12 mouse cellular contexts compared by ENCODE assay signal in the genomic region with DNA sequence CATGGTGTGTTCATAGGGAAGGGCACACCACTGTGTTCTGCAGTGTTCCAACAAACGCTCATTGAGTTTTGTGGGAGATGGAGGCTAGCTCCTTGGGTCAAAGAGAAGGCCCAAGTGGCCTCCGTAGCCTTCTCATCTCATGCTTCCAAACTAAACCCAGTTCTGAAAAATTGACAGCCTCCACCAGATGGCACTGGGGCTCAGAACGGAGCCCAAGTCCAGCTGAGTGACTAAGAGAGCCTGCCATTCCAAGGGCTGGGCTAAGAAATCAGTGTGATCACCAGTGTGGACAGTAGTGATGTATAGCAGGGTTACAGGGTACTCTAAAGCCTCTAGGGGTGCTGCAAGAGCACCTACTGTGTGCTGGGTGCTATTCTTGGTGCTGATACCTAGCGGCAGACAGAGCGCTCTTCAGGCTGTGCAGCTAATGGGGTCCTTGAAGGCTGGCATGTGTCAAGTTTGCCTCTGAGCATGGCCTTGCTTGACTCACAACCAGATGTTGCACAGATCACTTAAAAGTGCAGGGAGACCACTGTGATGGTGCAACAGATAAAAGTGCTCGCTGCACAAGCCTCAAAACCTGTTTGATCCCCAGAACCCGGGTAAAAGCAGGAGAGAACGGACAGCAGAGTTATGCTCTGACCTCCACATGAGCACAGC. TPM values are rescaled to one million over a fixed set of nuclear protein-coding genes. Genes with fewer than 3 reads are reported as not detected.
A peak's percentile ranks its signal among the peaks of the same experiment; 100 is the strongest.
DNase-seq lines count a peak whose midpoint lies in the region; ATAC-seq and TF ChIP-seq lines count a peak whose summit lies in the region.
"Had no signal": no experiment of that assay in that cellular context is flagged by ENCODE, and none has a peak within 500 bp of the region (broad histone marks: within the 10 kb centered on the region; RNA-seq: fewer than 3 reads in every experiment).

No protein-coding gene starts in this region.

- H3K27ac ChIP-seq in forebrain, embryonic 12.5 days = 0 out of 2 replicates have a peak overlapping the region, but pooled peaks have one; percentile 5
- no peak overlapping the region for H3K27ac ChIP-seq in forebrain, embryonic 14.5 days (ENCODE audit: low read depth, low read length)
- H3K27ac ChIP-seq in liver, postnatal 0 days (ENCODE audit: low read depth) = no peak overlapping the region
- H3K27ac ChIP-seq in liver, embryonic 12.5 days = no peak overlapping the region
- no peak overlapping the region for H3K27ac ChIP-seq in forebrain, embryonic 16.5 days (ENCODE audit: low read length)
- H3K27ac ChIP-seq: liver, embryonic 15.5 days had no signal

- WGBS in forebrain, embryonic 12.5 days = 82% methylated on average over 8 of the region's 8 CpGs
- WGBS in forebrain, embryonic 14.5 days = 86% methylated on average over 8 of the region's 8 CpGs
- WGBS in liver, postnatal 0 days (ENCODE audit: insufficient replicate concordance) = 78% methylated on average over 8 of the region's 8 CpGs
- WGBS in liver, embryonic 12.5 days (ENCODE audit: insufficient replicate concordance) = 66% methylated on average over 8 of the region's 8 CpGs
- 78% methylated on average over 8 of the region's 8 CpGs for WGBS in forebrain, embryonic 16.5 days

- no peaks in the 10 kb centered on the region for H3K27me3 ChIP-seq in forebrain, embryonic 12.5 days
- no peaks in the 10 kb centered on the region for H3K27me3 ChIP-seq in forebrain, embryonic 14.5 days (replicated peaks; ENCODE audit: control insufficient read depth, insufficient read depth, low read length)
- no peaks in the 10 kb centered on the region for H3K27me3 ChIP-seq in liver, postnatal 0 days (ENCODE audit: insufficient read depth, low read length)
- H3K27me3 ChIP-seq in liver, embryonic 12.5 days (replicated peaks) = 0 out of 2 replicates have a peak, but pooled peaks cover 2% of the 10 kb centered on the region
- no peaks in the 10 kb centered on the region for H3K27me3 ChIP-seq in forebrain, embryonic 16.5 days (replicated peaks; ENCODE audit: control insufficient read depth, insufficient read depth, low read length)

- no peak overlapping the region for H3K9ac ChIP-seq in forebrain, embryonic 12.5 days
- no peak overlapping the region for H3K9ac ChIP-seq in forebrain, embryonic 14.5 days (ENCODE audit: low read length)
- H3K9ac ChIP-seq in liver, postnatal 0 days (replicated peaks) = no peak overlapping the region
- no peak overlapping the region for H3K9ac ChIP-seq in liver, embryonic 12.5 days
- no peak overlapping the region for H3K9ac ChIP-seq in forebrain, embryonic 16.5 days (replicated peaks; ENCODE audit: low read depth, low read length)
- H3K9ac ChIP-seq: liver, embryonic 15.5 days had no signal

- H3K36me3 ChIP-seq in forebrain, embryonic 12.5 days (replicated peaks) = peaks cover 73% of the 10 kb centered on the region
- H3K36me3 ChIP-seq in forebrain, embryonic 14.5 days (ENCODE audit: control insufficient read depth, insufficient read depth, low read length) = peaks cover 38% of the 10 kb centered on the region
- H3K36me3 ChIP-seq in liver, postnatal 0 days (replicated peaks; ENCODE audit: insufficient read depth, low read length) = no peaks in the 10 kb centered on the region
- no peaks in the 10 kb centered on the region for H3K36me3 ChIP-seq in liver, embryonic 12.5 days
- H3K36me3 ChIP-seq in forebrain, embryonic 16.5 days (ENCODE audit: control insufficient read depth, insufficient read depth) = no peaks in the 10 kb centered on the region
- H3K36me3 ChIP-seq: liver, embryonic 15.5 days had no signal

- H3K4me2 ChIP-seq in forebrain, embryonic 12.5 days = no peak overlapping the region
- no peak overlapping the region for H3K4me2 ChIP-seq in forebrain, embryonic 14.5 days (ENCODE audit: low read length)
- no peak overlapping the region for H3K4me2 ChIP-seq in liver, postnatal 0 days (ENCODE audit: low read depth, low read length)
- H3K4me2 ChIP-seq in liver, embryonic 12.5 days = no peak overlapping the region
- no peak overlapping the region for H3K4me2 ChIP-seq in forebrain, embryonic 16.5 days (ENCODE audit: low read length)
- H3K4me2 ChIP-seq: liver, embryonic 15.5 days had no signal

- H3K9me3 ChIP-seq in forebrain, embryonic 12.5 days = no peaks in the 10 kb centered on the region
- H3K9me3 ChIP-seq in forebrain, embryonic 14.5 days (replicated peaks; ENCODE audit: control insufficient read depth, low read length) = no peaks in the 10 kb centered on the region
- H3K9me3 ChIP-seq in liver, postnatal 0 days (ENCODE audit: low read length) = no peaks in the 10 kb centered on the region
- H3K9me3 ChIP-seq in liver, embryonic 12.5 days (replicated peaks) = no peaks in the 10 kb centered on the region
- H3K9me3 ChIP-seq in forebrain, embryonic 16.5 days (ENCODE audit: control insufficient read depth, low read length) = no peaks in the 10 kb centered on the region
- H3K9me3 ChIP-seq: liver, embryonic 15.5 days had no signal

- no peak overlapping the region for H3K4me3 ChIP-seq in forebrain, embryonic 12.5 days (replicated peaks)
- no peak overlapping the region for H3K4me3 ChIP-seq in forebrain, embryonic 14.5 days (ENCODE audit: low read depth, low read length)
- no peak overlapping the region for H3K4me3 ChIP-seq in liver, postnatal 0 days (ENCODE audit: low read depth, low read length)
- no peak overlapping the region for H3K4me3 ChIP-seq in liver, embryonic 12.5 days
- no peak overlapping the region for H3K4me3 ChIP-seq in forebrain, embryonic 16.5 days (replicated peaks; ENCODE audit: low read length)
- H3K4me3 ChIP-seq: erythroblast, embryonic 14.5 days; liver, embryonic 15.5 days; myocyte had no signal

- 0 out of 2 replicates have a peak, but pooled peaks have one; percentile 13 for TF ChIP-seq CTCF in liver, postnatal 0 days (IDR thresholded peaks at IDR 0.05; ENCODE audit: low read depth)

- peaks cover 57% of the 10 kb centered on the region for H3K4me1 ChIP-seq in forebrain, embryonic 12.5 days
- H3K4me1 ChIP-seq in forebrain, embryonic 14.5 days (ENCODE audit: control insufficient read depth, insufficient read depth, low read length) = peaks cover 37% of the 10 kb centered on the region
- H3K4me1 ChIP-seq in liver, postnatal 0 days (ENCODE audit: insufficient read depth) = no peaks in the 10 kb centered on the region
- no peaks in the 10 kb centered on the region for H3K4me1 ChIP-seq in liver, embryonic 12.5 days
- peaks cover 51% of the 10 kb centered on the region for H3K4me1 ChIP-seq in forebrain, embryonic 16.5 days (replicated peaks; ENCODE audit: control insufficient read depth, insufficient read depth, low read length)
- H3K4me1 ChIP-seq: liver, embryonic 15.5 days had no signal

- no peak for DNase-seq in forebrain, embryonic 14.5 days (ENCODE audit: low spot score)
- DNase-seq in liver, postnatal 0 days = no peak
- peak; percentile 51 for DNase-seq in adrenal gland, postnatal 25 days
- DNase-seq in kidney, postnatal 4 days = peak; percentile 48 to 53
- no peak for DNase-seq in yolk sac, embryonic 10.5 days (ENCODE audit: low spot score)

- ATAC-seq in forebrain, embryonic 12.5 days (ENCODE audit: low FRiP score) = no peak
- no peak for ATAC-seq in forebrain, embryonic 14.5 days
- ATAC-seq in liver, postnatal 0 days = no peak
- no peak for ATAC-seq in liver, embryonic 12.5 days
- no peak for ATAC-seq in forebrain, embryonic 16.5 days
- ATAC-seq: CD4-positive, CD25-positive, alpha-beta regulatory T cell, adult 4 months had no signal

- no peak for TF ChIP-seq EP300 in liver, postnatal 0 days (IDR thresholded peaks at IDR 0.05; ENCODE audit: low read depth)

RNA-seq across cellular contexts. Expression of gene Gpc1, which starts 8.9 kb away (rescaled TPM):
- 124 and 160 TPM in 2 replicates for polyA plus RNA-seq in forebrain, embryonic 12.5 days (2016; fragmentation: Nextera tagmentation; extraction: Ambion mirVana)
- polyA plus RNA-seq in forebrain, embryonic 14.5 days (2014; fragmentation: Nextera tagmentation; extraction: Ambion mirVana) = 58.4 and 66.8 TPM in 2 replicates
- polyA plus RNA-seq in liver, postnatal 0 days (2015; fragmentation: Nextera tagmentation; extraction: Ambion mirVana) = 3.3 and 3.8 TPM in 2 replicates
- polyA plus RNA-seq in liver, embryonic 12.5 days (2016; fragmentation: Nextera tagmentation; extraction: Ambion mirVana) = 5.5 and 7.2 TPM in 2 replicates
- 66.0 and 69.4 TPM in 2 replicates for total RNA-seq in adrenal gland, postnatal 25 days (2021)
- polyA plus RNA-seq in forebrain, embryonic 16.5 days (2015; fragmentation: Nextera tagmentation; extraction: Ambion mirVana) = 70.4 and 72.7 TPM in 2 replicates

Comparison
In these comparisons a context has a peak if more than half of its experiments do, and no peak if none do; other contexts are left out.
1. DNase-seq: peak in adrenal gland, postnatal 25 days (single experiment) and kidney, postnatal 4 days (2 of 2); none in forebrain, embryonic 14.5 days (single experiment), liver, postnatal 0 days (single experiment) and yolk sac, embryonic 10.5 days (single experiment).